Mouse (Mus musculus) thymus, postnatal 36 days (tissue): ENCODE measurements around the gene Atp1b3.
A peak's percentile ranks its signal among the peaks of the same experiment; 100 is the strongest.
"Not testable (repeated sequence)": the region's sequence is repeated elsewhere in the genome, so short reads cannot be mapped to it uniquely, and the experiment has no call there.

Experiments
- DNase-seq, 2 experiments: peaks; one replicate each; pipeline ENCODE4 v3.0.0; 2022; ENCODE audit warnings: mixed read lengths in 2 of 2

The Atp1b3 gene

DNA sequence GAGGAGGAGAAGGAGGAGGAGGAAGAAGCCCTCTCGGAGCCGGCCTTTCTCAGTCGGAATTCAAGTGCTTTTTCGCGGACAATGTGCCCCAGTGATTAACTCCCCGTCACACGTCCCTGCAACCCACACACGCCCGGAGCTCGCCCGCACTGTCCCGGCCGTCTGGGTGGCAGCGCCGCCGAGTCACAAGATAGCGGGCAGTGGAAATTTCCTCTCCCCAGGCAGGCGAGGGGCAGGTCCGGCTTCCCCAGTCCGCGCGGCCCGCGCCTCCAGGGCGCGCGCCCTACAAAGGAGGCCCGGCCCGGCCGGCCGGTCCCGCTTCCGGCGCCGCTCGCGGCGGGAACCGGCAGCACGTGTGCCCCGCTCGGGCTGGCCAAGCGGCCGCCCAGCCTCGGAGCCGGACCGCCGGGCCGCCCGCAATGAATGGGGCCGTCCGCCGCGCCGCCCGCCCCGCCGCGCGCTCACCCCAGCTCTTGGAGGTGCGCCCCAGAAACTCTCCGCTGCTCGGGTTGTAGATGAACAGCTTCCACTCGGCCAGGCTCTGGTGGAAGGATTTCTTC lies 581 bp downstream of the Atp1b3 start:
- peak; percentile 56 to 66 for DNase-seq

DNA sequence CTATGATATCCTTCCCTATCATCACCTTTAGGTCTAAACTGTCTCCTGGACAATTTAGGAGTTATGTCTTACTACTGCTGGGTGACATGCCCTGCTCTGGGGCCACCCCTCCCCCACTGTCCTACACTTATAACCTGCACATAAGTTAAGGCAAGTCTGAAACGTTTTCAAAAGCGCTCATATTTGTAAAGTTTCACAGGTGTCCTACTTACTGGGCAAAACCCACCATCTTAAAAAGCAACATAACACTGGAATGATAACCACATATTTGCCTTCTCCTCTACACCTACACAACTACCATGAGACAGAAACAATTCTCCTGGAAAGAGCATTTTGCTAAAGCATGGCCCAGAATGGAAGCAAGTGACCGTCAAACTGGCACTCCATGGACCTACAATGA lies 4.2 kb downstream of the Atp1b3 start:
- no peak for DNase-seq

DNA sequence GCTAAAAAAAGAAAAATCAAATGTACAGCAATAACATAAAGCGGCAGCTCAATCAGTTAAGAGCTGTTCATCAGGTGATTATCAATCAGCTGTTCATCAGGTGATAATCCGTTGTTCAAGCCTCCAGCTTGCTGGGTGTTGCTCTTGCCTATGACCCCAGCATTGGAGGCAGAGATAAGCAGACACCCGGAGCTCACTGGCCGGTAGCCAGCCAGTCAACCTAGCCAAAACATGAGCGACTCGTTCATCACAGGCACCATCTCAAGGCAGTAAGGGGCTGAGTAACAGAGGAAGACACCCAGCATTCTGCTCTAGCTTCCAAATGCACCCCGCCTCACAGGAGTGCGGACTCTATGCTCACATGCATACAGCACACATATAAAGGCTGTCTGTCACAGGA lies 10.4 kb downstream of the Atp1b3 start:
- peak in 1 of 2 experiments; percentile 27 for DNase-seq

DNA sequence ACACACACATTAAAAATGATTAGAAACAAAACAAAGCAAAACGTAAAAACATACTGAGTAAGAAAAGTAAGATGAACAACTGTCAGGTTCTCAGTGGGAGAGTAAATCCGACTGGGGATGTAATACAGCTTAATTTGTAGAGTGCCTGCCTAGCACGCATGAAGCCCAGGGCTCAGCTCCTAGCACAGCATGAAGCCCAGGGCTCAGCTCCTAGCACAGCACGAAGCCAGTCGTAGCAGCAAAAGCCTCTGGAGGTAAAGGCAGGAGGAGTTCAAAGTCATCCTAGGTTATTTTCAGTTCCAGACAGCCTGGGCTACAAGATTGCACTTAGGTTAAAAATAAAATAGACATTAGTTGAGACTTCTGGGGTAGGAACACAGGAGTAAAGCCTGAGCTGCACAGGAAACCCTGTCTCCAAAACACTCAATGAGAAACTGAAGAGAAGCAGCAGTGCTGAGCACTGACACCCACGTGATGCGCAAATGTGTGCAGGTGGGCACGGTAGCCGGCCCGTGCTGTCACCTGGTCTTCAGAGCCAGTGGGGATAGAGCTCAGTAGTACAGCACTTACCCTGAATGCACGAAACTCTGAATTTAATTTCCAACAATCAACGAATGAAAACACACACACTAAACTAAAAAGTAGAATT lies 11.0 kb downstream of the Atp1b3 start:
- peak; percentile 35 to 64 for DNase-seq

DNA sequence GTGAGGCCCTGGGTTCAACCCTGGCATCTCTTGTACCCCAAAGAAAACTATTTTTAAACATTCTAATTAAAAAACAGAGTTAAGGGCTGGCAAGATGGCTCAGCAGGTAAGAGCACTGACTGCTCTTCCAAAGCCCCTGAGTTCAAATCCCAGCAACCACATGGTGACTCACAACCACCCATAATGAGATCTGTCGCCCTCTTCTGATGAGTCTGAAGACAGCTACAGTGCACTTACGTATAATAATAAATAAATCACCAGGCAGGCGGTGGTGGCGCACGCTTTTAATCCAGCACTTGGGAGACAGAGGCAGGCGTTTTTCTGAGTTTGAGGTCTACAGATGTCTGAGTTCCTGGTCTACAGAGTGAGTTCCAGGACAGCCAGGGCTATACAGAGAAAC lies 12.5 kb downstream of the Atp1b3 start:
- not testable (repeated sequence) for DNase-seq

DNA sequence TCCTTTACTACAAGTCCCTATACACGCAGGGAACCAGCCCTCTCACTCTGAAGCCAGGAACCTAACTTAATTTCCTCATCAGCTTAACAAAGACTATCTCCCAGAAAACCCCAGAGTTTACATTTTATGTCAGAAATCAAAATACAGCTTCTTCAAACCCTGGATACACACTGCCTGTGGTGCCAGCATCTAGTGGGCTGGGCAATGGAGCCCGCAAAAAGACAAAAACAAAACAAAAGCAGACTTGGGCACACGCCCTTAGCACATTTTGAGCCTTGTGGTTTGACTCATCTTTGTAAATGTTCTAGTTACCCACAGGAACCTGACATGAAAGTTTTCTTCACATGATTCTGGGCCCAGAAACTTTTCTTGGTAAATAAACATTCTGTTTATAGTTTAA lies 13.8 kb downstream of the Atp1b3 start:
- peak; percentile 37 to 54 for DNase-seq

DNA sequence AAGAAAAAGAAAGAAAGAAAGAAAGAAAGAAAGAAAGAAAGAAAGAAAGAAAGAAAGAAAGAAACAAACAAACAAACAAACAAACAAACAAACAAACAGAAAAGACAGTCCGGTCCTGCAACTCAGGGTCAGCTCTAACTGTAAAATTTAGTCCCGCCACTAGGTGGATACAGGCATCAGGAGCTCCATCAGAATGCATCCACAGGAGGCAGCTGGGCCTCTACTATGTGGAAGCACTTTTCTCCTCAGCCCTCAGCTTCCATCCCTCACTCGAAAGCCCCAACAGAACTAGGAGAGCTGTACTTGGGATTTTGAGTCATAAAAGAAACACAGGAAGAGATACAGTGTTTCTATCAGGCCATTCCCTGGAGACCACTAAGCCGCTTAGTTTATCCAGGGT lies 14.2 kb downstream of the Atp1b3 start:
- peak; percentile 44 to 49 for DNase-seq

DNA sequence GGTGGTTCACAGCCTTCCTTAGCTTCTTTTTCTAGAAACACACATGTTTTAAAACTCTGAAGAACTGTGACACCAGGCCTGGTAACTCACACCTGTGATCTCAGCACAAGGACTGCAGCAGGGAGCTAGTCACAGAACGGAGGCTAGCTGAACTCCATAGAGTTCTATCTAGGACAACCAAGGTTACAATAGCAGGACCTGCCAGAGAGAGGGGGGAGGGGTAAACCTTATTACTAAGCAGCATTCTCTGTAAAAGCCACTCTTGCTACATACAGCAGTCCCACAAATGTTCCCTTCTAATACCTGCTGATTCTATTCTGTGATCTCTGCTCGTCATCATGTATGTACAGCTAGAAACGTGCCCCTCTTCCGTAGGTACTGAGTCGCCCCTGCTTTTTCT lies 15.4 kb downstream of the Atp1b3 start:
- DNase-seq: no peak

DNA sequence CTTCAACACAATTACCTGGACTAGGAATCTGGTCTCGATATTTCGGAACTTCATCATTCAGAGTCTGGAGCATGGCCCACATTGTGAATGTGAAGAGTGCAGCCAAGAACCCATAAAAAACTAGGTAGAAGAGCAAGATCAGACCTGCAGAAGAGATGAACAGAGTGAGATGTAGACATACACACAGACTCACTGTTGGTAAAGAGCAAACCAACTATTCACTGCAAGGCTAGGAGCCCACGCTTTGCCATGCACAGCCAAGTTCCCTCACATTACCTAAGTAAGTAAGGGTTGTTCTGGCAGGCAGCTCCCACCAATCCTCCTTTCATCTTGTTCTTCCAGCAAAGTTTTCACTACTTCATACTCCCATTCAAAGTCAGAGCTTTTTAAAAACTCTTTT lies 18.5 kb downstream of the Atp1b3 start:
- no peak for DNase-seq

DNA sequence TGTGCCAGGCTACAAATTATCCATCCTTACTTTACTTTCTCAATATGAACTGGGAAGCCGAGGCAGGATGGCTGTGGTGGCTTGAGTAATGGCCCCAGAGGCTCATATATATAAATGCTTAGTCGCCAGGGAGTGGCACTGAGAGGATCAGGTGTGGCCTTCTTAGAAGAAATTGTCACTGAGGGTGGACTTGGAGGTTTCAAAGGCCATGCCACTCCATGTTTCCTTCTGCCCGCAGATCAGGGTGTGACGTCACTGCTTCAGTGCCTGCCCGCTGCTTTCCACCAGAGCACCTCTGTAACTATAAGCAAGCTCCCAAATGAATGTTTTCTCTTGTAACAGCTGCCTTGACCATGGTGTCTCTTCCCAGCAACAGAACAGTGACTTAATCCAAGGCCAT lies 33.1 kb downstream of the Atp1b3 start:
- DNase-seq: no peak

DNA sequence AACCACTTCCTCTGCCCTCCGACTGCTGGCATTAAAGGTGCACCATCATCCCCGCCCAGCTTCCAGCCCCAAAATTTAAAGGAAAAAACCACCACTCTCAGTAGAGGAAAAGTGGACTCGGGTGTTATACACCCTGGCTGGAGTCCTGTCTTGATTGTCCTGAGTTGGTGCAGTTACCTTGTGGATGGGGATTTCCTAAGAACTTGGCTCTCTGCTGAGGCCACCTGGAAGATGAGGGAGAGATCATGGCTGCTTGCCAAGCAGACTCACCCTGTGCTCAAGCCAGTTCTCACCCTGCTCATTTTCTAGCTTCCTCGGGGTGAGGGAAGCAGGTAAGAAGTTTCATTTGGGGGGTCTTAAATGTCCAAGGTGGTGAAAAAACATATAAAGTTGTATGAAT lies 36.0 kb downstream of the Atp1b3 start:
- no peak for DNase-seq

DNA sequence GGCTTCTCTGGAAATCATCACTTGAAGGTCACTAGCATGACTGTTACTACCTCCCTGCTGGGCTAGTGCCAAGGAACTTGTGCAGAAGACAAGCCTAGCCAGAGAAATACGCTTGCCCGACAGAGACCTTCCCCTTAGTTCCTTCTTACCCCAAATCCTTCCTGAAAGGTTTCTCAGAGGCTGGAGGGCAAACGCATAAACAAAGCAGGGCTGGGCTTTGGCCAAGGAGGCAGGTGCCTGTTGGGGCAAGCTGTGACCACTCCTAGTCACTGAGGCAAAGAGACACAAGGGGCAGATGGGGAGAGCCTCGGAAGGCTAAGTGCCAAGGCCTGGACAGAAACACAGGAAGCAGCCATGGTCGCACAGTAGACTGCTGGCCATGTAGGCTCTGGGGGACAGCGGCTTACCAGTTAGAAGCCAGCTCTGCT lies 37.7 kb downstream of the Atp1b3 start:
- no peak for DNase-seq

DNA sequence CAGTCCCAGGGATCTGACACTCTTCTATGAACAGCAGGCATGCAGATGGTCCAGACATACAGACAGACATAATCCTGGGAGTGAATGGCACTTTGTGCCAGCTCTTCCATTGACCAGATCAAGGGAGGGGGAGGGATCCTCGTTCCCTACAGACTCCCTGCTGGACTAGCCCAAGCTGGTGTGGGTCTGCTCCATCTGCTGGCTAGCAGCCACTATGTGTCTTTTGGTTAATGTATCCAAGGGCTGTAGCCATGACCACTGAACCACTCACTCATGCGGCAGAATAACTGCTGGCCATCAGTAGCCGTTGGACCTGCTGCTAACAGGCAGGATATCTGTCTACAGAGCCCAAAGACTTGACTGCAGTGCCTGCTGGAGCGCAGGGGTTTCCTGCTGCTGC lies 39.7 kb downstream of the Atp1b3 start:
- no peak for DNase-seq

DNA sequence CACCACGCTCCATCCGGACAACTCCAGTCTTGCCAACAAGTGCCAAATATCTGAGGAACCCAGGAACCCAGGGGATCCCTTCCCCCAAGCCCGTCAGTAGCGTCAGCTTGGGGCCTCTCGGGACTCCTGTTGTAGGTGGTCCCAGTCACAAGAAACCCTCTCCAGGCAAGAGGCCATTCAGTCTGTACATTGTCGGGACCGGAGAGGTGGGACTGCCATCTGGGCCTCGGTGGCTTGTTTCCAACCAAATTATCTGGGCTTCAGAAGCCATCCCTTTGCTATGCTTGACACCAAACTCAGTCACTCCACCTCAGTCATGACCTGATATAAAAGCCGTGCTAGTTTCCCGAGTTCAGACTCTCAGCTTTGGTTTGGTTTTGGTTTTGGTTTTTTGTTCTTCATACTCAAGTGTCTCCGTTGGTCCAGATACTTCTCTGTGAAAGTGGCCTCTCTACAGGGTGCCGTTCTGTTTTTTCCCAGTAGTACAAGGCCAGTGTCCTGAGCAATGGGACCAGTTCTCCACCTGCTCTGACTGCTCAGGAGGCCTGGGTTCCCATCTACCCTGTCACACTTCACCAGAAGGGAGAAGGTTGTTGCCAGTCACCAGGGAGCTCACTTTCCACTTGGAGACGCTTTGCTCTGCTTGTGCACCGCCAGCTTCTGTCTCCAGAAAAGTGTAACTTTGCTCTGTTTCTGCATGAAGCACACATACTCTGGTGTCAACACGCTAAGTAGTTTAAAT lies 41.7 kb downstream of the Atp1b3 start:
- DNase-seq: no peak

DNA sequence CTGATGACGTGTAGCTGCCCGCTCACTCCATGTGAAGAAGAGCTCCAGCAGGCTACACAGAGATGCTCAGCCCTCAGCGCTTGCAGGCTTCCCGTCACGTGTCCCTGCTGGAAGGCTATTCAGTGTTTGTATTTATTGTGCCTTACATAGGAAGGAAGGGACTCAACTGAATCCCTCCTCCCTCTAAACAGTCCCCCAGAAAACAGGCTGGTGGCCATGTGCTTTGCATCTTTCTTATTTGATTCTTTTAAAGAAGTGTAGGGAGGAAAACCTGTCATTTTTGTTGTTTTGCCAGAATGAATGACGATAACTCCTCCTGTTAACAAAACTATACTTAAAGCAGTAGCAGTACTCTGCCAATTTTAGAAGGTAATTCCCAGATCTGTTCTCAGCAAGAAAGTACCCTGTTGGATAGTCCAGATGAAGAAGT lies 43.7 kb downstream of the Atp1b3 start:
- no peak for DNase-seq

DNA sequence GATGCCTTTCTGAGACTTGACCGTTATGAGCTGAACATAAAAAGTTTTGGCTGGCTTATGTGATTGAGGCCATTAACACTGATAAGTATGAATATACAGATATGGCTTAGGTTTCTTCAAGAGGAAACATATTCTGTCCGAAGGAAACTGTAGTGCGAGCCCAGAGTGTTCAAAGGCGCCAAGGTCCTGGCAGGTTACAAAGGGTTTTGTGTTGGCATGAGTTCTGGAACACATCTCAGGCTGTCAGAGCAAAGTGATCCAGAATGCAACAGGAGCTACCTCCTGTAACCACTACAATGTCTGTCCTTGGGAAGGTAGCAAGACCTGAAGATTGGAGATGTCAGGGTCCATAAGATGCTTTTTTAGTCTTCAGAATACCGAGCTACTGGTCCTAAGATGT lies 44.9 kb downstream of the Atp1b3 start:
- DNase-seq: no peak

DNA sequence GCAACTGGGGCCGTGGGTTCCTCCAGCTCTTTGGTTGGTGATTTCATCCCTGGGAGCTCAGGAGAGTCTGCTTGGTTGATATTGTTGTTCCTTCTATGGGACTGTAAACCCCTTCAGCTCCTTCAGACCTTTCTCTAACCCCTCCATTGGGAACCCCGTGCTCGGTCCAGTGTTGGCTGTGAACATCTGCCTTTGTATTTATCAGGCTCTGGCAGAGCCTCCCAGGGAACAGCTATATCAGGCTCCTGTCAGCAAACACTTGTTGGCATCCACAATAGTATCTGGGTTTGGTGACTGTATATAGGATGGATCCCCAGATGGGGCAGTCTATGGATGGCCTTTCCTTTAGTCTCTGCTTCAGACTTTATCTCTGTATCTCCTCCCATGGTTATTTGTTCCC lies 52.2 kb downstream of the Atp1b3 start:
- no peak for DNase-seq

DNA sequence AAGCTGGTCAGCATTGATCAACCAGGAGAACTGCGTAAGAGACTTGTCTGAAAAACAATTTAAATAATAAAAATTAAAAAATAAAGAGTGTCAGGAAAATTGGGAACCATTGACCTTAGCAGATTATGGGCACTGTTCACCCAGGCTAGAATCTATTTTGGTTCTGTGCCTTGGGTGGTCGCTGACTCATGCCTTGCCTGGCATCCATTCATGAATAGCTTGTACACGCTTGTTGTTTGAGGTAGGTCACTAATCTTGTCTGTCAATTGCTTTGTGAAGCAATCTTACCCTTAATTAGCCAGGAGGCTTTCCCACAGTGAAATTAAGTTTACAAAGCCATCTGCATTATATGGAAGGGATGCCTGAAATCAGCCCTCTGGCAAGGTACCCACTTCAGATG lies 55.4 kb downstream of the Atp1b3 start:
- DNase-seq: no peak

DNA sequence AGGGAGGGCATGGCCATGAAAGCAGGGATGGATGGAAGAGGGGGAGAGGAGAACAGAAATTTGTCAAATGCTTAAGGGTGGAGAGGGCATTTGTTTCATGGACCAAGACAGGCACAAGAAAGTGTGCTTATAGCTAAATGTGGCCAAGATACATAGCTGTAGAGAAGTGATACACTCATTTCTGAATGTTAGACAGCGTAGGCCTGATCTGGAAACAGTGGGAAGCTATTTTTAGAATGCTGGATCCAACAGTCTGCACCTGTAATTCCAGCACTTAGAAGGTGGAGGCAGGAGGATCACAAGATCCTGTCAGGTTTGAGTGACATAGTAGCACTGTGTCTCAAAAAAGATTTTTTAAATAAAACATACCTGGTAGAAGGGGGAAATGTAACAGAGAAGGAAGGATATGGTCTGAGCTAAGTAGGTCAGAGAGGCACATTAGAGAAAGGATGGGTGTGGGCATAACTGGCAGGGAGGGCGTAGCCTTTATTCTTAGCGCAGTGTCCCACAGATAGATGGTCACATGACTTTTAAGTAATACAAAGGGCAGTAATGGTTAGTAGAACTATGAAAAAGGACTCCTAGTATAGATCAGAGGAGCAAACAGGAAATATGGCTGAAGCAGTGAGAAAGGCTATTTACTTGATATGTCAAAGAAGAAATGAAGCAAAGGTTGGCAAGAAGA lies 64.8 kb downstream of the Atp1b3 start:
- no peak for DNase-seq

DNA sequence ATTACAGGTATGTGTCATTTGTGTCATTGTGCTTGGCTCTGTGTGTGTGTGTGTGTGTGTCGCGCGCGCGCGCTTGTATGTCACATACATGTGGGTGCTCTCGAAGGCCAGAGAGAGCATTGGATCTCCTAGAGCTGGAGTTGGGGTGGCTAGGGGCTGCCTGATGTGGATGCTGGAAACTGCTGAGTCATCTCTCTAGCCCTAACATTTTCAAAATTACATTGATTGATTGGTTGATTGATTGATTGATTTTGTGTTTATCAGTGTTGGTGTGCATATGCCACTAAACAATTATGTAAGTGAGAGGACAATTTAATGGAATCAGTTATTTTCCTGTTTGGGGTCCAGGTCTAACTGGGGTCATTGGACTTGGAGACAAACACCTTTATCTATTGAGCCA lies 72.1 kb downstream of the Atp1b3 start:
- DNase-seq: no peak

DNA sequence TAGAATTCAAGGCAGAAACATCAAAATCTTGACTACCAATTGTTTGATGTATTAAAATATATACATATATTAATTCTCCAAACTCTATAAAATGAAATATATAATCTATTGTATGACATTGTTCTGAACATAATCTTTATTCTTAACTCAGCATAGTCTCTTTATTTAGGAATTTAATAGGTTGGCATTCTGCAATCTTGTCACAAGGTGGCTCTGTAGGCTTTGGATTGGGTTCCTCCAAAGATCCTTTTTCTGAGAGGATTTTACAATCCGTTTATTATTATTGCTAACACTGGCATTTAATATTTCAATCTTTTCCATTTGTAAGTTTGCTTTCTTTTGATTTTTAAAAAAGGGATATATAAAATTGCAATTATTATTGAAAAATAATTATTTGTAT lies 79.3 kb downstream of the Atp1b3 start:
- no peak for DNase-seq
